Mouse (Mus musculus): ENCODE results near the gene Fpgs. TPM values are rescaled to one million over a fixed set of nuclear protein-coding genes. Genes with fewer than 3 reads are reported as not detected.

The Fpgs gene
- polyA plus RNA-seq, 1 experiment from 2014 or later: 41.2 TPM

- H3K9ac ChIP-seq: peak within 1 kb of the TSS; percentile 43
- no peaks in the 10 kb centered on the region for H3K36me3 ChIP-seq (replicated peaks)
- no peaks in the 10 kb centered on the region for H3K9me3 ChIP-seq (replicated peaks)
- 0 out of 2 replicates have a peak, but pooled peaks have one; percentile 23 for ATAC-seq (ENCODE audit: insufficient read depth)
- peaks cover 43% of the 10 kb centered on the region for H3K4me1 ChIP-seq (replicated peaks)
- H3K27me3 ChIP-seq: no peaks in the 10 kb centered on the region
- peak within 1 kb of the TSS; percentile 52 for H3K4me3 ChIP-seq (replicated peaks)
- H3K4me2 ChIP-seq: peak within 1 kb of the TSS; percentile 64
- H3K27ac ChIP-seq (replicated peaks): peak within 1 kb of the TSS; percentile 69
- WGBS (ENCODE audit: insufficient replicate concordance): 24% methylated on average over 31 of the region's 31 CpGs
Measured at GRCm38 (mm10) chr2:32646379-32647056, 57.4 kb downstream of the Fpgs start, which contains the start of gene Eng. Eng (plus strand) TSS chr2:32646595.

- H3K4me1 ChIP-seq (replicated peaks): peaks cover 43% of the 10 kb centered on the region
- peak overlapping the region; percentile 69; the same call in 1 of the 2 replicates for H3K27ac ChIP-seq (replicated peaks)
- no peaks in the 10 kb centered on the region for H3K9me3 ChIP-seq (replicated peaks)
- H3K9ac ChIP-seq: no peak overlapping the region
- H3K27me3 ChIP-seq: no peaks in the 10 kb centered on the region
- no peaks in the 10 kb centered on the region for H3K36me3 ChIP-seq (replicated peaks)
- ATAC-seq (ENCODE audit: insufficient read depth): no peak
- H3K4me3 ChIP-seq (replicated peaks): no peak overlapping the region
- WGBS (ENCODE audit: insufficient replicate concordance): 52% methylated on average over 3 of the region's 3 CpGs
- peak overlapping the region; percentile 64; the same call in 1 of the 2 replicates for H3K4me2 ChIP-seq
Measured at GRCm38 (mm10) chr2:32645647-32646046, 58.3 kb downstream of the Fpgs start.

- ATAC-seq (ENCODE audit: insufficient read depth): peak; percentile 78
- Histone ChIP-seq H3K4me1 (replicated peaks) (peaks cover 49% of the 10 kb centered on the region), H3K4me3 (replicated peaks) (no peak overlapping the region), H3K27me3 (no peaks in the 10 kb centered on the region), H3K9me3 (replicated peaks) (no peaks in the 10 kb centered on the region), H3K27ac (replicated peaks) (peak overlapping the region; percentile 69), H3K36me3 (replicated peaks) (no peaks in the 10 kb centered on the region), H3K4me2 (peak overlapping the region; percentile 34), H3K9ac (no peak overlapping the region)
- WGBS (ENCODE audit: insufficient replicate concordance): 33% methylated on average over 8 of the region's 8 CpGs
Measured at GRCm38 (mm10) chr2:32644799-32645475, 59.0 kb downstream of the Fpgs start.

DNA sequence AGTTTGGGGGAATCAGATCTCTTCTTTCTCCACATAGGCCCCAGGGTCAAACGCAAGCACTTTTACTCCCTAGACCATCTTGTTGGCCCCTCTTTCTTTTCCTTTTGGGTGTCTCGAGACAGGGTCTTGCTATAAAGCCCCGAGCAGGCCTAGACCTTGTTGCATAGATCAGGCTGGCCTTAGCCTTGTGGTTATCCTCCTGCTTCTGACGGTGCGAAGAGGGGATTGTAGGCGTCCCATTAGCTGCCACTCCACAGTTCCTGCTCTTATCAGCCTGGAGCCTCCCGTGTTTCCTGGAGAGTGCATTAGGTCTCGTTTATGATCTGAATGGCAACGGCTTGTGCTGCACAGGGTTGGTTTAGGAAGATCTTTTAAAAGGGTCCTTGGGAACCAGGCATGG is 59.9 kb downstream of the Fpgs start:
- no peak overlapping the region for H3K9ac ChIP-seq
- H3K36me3 ChIP-seq (replicated peaks): no peaks in the 10 kb centered on the region
- H3K4me2 ChIP-seq: no peak overlapping the region
- H3K4me3 ChIP-seq (replicated peaks): no peak overlapping the region
- H3K27me3 ChIP-seq: no peaks in the 10 kb centered on the region
- H3K4me1 ChIP-seq (replicated peaks): peaks cover 52% of the 10 kb centered on the region
- 25% methylated on average over 9 of the region's 9 CpGs for WGBS (ENCODE audit: insufficient replicate concordance)
- H3K27ac ChIP-seq (replicated peaks): peak overlapping the region; percentile 69; the same call in 1 of the 2 replicates
- no peaks in the 10 kb centered on the region for H3K9me3 ChIP-seq (replicated peaks)
- ATAC-seq (ENCODE audit: insufficient read depth): no peak

DNA sequence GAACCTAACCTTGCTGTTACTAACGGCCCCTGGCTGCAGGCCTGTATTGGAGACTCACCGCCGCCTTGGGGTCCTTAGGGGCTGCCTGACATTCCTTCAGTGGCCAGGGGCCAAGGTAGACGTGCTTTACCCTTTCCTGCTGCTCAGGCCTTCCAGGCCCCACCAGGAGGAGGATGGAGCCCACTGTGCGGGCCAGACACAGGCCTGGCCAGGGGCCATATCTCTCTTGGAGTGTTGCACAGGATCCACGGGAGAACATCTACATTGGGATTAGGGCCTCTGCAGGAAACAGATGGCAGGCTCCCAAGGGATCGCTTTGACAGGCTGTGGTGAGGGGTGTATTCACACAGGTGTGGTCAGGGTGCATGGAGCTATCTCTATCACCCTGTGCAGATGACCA is 61.1 kb downstream of the Fpgs start:
- no peak overlapping the region for H3K27ac ChIP-seq (replicated peaks)
- ATAC-seq (ENCODE audit: insufficient read depth): no peak
- H3K4me2 ChIP-seq: no peak overlapping the region
- 79% methylated on average over 7 of the region's 7 CpGs for WGBS (ENCODE audit: insufficient replicate concordance)
- no peak overlapping the region for H3K9ac ChIP-seq
- peaks cover 54% of the 10 kb centered on the region for H3K4me1 ChIP-seq (replicated peaks)
- H3K27me3 ChIP-seq: no peaks in the 10 kb centered on the region
- H3K9me3 ChIP-seq (replicated peaks): no peaks in the 10 kb centered on the region
- no peak overlapping the region for H3K4me3 ChIP-seq (replicated peaks)
- no peaks in the 10 kb centered on the region for H3K36me3 ChIP-seq (replicated peaks)

- no peak for ATAC-seq (ENCODE audit: insufficient read depth)
- Histone ChIP-seq H3K9me3 (replicated peaks) (no peaks in the 10 kb centered on the region), H3K9ac (no peak overlapping the region), H3K36me3 (replicated peaks) (no peaks in the 10 kb centered on the region), H3K4me1 (replicated peaks) (peaks cover 54% of the 10 kb centered on the region), H3K4me3 (replicated peaks) (no peak overlapping the region), H3K27me3 (no peaks in the 10 kb centered on the region), H3K4me2 (no peak overlapping the region), H3K27ac (replicated peaks) (no peak overlapping the region)
- 66% methylated on average over 5 of the region's 5 CpGs for WGBS (ENCODE audit: insufficient replicate concordance)
Measured at GRCm38 (mm10) chr2:32641810-32642209, 62.1 kb downstream of the Fpgs start.

- Histone ChIP-seq H3K4me2 (no peak overlapping the region), H3K9ac (no peak overlapping the region), H3K27me3 (no peaks in the 10 kb centered on the region), H3K27ac (replicated peaks) (no peak overlapping the region), H3K4me1 (replicated peaks) (peaks cover 42% of the 10 kb centered on the region), H3K36me3 (replicated peaks) (no peaks in the 10 kb centered on the region), H3K4me3 (replicated peaks) (no peak overlapping the region), H3K9me3 (replicated peaks) (no peaks in the 10 kb centered on the region)
- WGBS (ENCODE audit: insufficient replicate concordance): 53% methylated on average over 6 of the region's 6 CpGs
- no peak for ATAC-seq (ENCODE audit: insufficient read depth)
Measured at GRCm38 (mm10) chr2:32640550-32641051, 63.3 kb downstream of the Fpgs start.

DNA sequence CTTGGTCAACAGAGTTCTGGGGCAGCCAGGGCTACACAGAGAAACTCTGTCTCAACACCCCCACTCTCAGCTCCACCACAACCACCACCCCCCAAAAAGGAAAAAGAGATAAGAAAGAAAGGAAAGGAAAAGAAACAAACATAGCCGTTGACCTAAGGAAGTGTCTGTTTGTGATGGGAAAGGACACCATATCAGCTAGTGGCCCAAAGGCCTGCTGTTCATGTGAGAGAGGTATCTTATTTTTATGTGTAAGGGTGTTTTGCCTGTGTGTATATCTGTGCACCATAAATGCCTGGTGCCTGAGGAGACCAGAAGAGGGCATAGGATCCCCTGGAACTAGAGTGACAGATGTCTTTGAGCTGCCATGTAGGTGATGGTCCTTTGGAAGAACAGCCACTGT is 64.3 kb downstream of the Fpgs start:
- Histone ChIP-seq H3K9me3 (replicated peaks) (no peaks in the 10 kb centered on the region), H3K36me3 (replicated peaks) (no peaks in the 10 kb centered on the region), H3K27ac (replicated peaks) (no peak overlapping the region), H3K27me3 (no peaks in the 10 kb centered on the region), H3K4me3 (replicated peaks) (no peak overlapping the region), H3K4me1 (replicated peaks) (peaks cover 32% of the 10 kb centered on the region), H3K4me2 (no peak overlapping the region), H3K9ac (no peak overlapping the region)
- no peak for ATAC-seq (ENCODE audit: insufficient read depth)
- 16% methylated on average over 1 of the region's 1 CpGs for WGBS (ENCODE audit: insufficient replicate concordance)

- Histone ChIP-seq H3K36me3 (replicated peaks) (no peaks in the 10 kb centered on the region), H3K9me3 (replicated peaks) (no peaks in the 10 kb centered on the region), H3K27me3 (no peaks in the 10 kb centered on the region), H3K4me1 (replicated peaks) (peaks cover 22% of the 10 kb centered on the region), H3K9ac (no peak overlapping the region), H3K27ac (replicated peaks) (0 out of 2 replicates have a peak overlapping the region, but pooled peaks have one; percentile 14), H3K4me3 (replicated peaks) (no peak overlapping the region), H3K4me2 (no peak overlapping the region)
- ATAC-seq (ENCODE audit: insufficient read depth): peak; percentile 67
- 23% methylated on average over 11 of the region's 11 CpGs for WGBS (ENCODE audit: insufficient replicate concordance)
Measured at GRCm38 (mm10) chr2:32637778-32638281, 66.1 kb downstream of the Fpgs start.

DNA sequence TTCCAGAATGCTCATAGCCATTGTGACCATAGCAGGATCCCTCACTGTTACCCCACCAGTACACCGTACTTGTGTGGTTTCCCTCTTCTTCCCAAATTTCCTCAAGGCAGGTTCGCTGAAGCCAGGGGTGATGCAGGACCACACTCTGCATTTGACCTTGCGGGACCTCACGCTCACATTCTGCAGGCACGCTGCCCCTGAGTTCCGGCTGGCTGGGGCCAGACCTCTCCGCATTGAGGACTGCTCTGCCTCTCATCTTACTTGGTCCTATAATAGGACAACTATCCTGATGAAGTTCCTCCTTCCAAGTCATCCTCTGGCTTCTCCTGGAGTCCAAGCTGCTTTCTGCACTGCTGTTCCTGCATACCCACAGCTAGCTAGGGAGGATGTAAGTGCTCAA is 67.3 kb downstream of the Fpgs start:
- Histone ChIP-seq H3K36me3 (replicated peaks) (no peaks in the 10 kb centered on the region), H3K9me3 (replicated peaks) (no peaks in the 10 kb centered on the region), H3K4me1 (replicated peaks) (peaks cover 24% of the 10 kb centered on the region), H3K4me2 (no peak overlapping the region), H3K9ac (no peak overlapping the region), H3K4me3 (replicated peaks) (no peak overlapping the region), H3K27me3 (no peaks in the 10 kb centered on the region), H3K27ac (replicated peaks) (no peak overlapping the region)
- no peak for ATAC-seq (ENCODE audit: insufficient read depth)
- WGBS (ENCODE audit: insufficient replicate concordance): 68% methylated on average over 7 of the region's 7 CpGs
